In the genomic region with DNA sequence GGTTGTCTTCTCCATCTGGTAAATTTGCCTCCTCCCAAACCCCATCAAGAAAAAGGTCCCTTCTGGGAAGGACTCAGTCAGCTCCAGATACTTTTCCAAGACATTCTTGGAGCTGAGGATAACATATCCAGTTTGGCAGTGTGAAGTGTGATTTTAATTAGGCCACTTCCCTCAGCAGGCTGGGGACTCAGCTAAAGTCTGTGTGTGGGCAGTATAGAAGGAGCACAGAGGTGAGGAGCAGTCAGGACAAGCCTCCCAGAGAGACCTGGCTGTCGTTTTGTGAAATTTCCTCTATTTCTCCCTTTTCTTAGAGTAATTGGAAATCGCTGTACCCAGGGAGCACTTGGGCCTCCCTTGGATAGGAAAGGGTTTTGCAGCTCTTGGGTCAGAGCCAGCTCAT, we compare ENCODE assay signal across 17 mouse cellular contexts.
"Had no signal": no experiment of that assay in that cellular context is flagged by ENCODE, and none has a peak within 500 bp of the region (broad histone marks: within the 10 kb centered on the region; RNA-seq: fewer than 3 reads in every experiment).

No protein-coding gene starts in this region.

- H3K9ac ChIP-seq: lung, embryonic 15.5 days; midbrain, embryonic 13.5 days; midbrain, embryonic 15.5 days; neural tube, embryonic 12.5 days; stomach, embryonic 15.5 days had no signal

- H3K4me1 ChIP-seq: lung, embryonic 15.5 days; megakaryocyte, embryonic 14.5 days; midbrain, embryonic 13.5 days; midbrain, embryonic 15.5 days; neural tube, embryonic 12.5 days; stomach, embryonic 15.5 days had no signal

- H3K4me3 ChIP-seq: lung, embryonic 15.5 days; megakaryocyte, embryonic 14.5 days; midbrain, embryonic 13.5 days; midbrain, embryonic 15.5 days; neural tube, embryonic 12.5 days; stomach, embryonic 15.5 days had no signal

- H3K4me2 ChIP-seq: lung, embryonic 15.5 days; midbrain, embryonic 11.5 days; midbrain, embryonic 13.5 days; midbrain, embryonic 15.5 days; neural tube, embryonic 12.5 days; stomach, embryonic 15.5 days had no signal

- H3K27ac ChIP-seq: lung, embryonic 15.5 days; macrophage; midbrain, embryonic 13.5 days; midbrain, embryonic 15.5 days; neural tube, embryonic 12.5 days; stomach, embryonic 15.5 days; stomach, postnatal 0 days had no signal

- ATAC-seq: lung, postnatal 0 days; midbrain, embryonic 13.5 days; midbrain, embryonic 15.5 days had no signal

- H3K9me3 ChIP-seq: lung, embryonic 15.5 days; megakaryocyte, embryonic 14.5 days; midbrain, embryonic 13.5 days; midbrain, embryonic 15.5 days; neural tube, embryonic 12.5 days; stomach, embryonic 15.5 days had no signal

- H3K36me3 ChIP-seq: lung, embryonic 15.5 days; midbrain, embryonic 13.5 days; midbrain, embryonic 15.5 days; neural tube, embryonic 12.5 days; stomach, embryonic 15.5 days had no signal

- H3K27me3 ChIP-seq: lung, embryonic 15.5 days; megakaryocyte, embryonic 14.5 days; midbrain, embryonic 13.5 days; midbrain, embryonic 15.5 days; neural tube, embryonic 12.5 days; stomach, embryonic 15.5 days had no signal

- DNase-seq: lung, adult 2 months; lung, postnatal 14 days; lung, postnatal 36 days; right cerebral cortex, postnatal 14 days; thymus, adult 2 months; thymus, postnatal 25 days; thymus, postnatal 4 days had no signal
